Mouse (Mus musculus) MEL (cell line): ENCODE measurements at regions not wholly inside any gene's neighbourhood (a gene's known extent, or its start where the extent isn't known, plus 50 kb on each side); places are given as distances from the start of the nearest gene placed in this dataset.

Experiments
- CTCF ChIP-seq, 3 experiments: IDR thresholded peaks in 2 of 3; conservative IDR thresholded peaks in 1 of 3; 2 replicates each; pipeline ENCODE4 v1.5.1; 2011 to 2012; ENCODE audit warnings: low read length in 3 of 3, low read depth in 2 of 3, mild to moderate bottlenecking in 2 of 3, improper control_type of control experiment in 1 of 3, inconsistent platforms in 1 of 3, mixed read lengths in 1 of 3, moderate library complexity in 1 of 3; ENCODE audit not compliant: control insufficient read depth in 1 of 3, insufficient read depth in 1 of 3, poor library complexity in 1 of 3, severe bottlenecking in 1 of 3
- E2F4 ChIP-seq: IDR thresholded peaks from 2 replicates; pipeline ENCODE4 v1.6.1; 2011; ENCODE audit warnings: low read depth, low read length, improper control_type of control experiment, borderline replicate concordance
- EP300 ChIP-seq, 2 experiments: IDR thresholded peaks; 2 replicates each; pipeline ENCODE4 v1.6.1; 2011; ENCODE audit warnings: improper control_type of control experiment in 2 of 2, low read length in 2 of 2, low read depth in 1 of 2, mild to moderate bottlenecking in 1 of 2
- ETS1 ChIP-seq: IDR thresholded peaks from 2 replicates; pipeline ENCODE4 v1.6.1; 2012; ENCODE audit warnings: low read depth, mild to moderate bottlenecking, inconsistent platforms, low read length, improper control_type of control experiment, moderate library complexity
- GATA1 ChIP-seq: IDR thresholded peaks from 2 replicates; pipeline ENCODE4 v1.6.1; 2011; ENCODE audit warnings: low read depth, low read length, improper control_type of control experiment
- HCFC1 ChIP-seq: IDR thresholded peaks from 2 replicates; pipeline ENCODE4 v1.6.1; 2012; ENCODE audit warnings: low read depth, mild to moderate bottlenecking, inconsistent platforms, low read length, improper control_type of control experiment, moderate library complexity
- JUND ChIP-seq: IDR thresholded peaks from 2 replicates; pipeline ENCODE4 v1.6.1; 2011; ENCODE audit warnings: low read depth, mild to moderate bottlenecking, improper control_type of control experiment, low read length
- KAT2A ChIP-seq: conservative IDR thresholded peaks from 2 replicates; pipeline ENCODE4 v1.6.1; 2012; ENCODE audit warnings: low read depth, low read length, improper control_type of control experiment, inconsistent platforms
- POLR2A ChIP-seq, 2 experiments: IDR thresholded peaks; 2 replicates each; pipeline ENCODE4 v1.6.1; 2011 to 2012; ENCODE audit warnings: low read length in 2 of 2, mild to moderate bottlenecking in 2 of 2, control low read depth in 1 of 2, improper control_type of control experiment in 1 of 2, low read depth in 1 of 2, moderate library complexity in 1 of 2; ENCODE audit not compliant: control insufficient read depth in 1 of 2, insufficient read depth in 1 of 2, poor library complexity in 1 of 2
- POLR2AphosphoS5 ChIP-seq: IDR thresholded peaks from 2 replicates; pipeline ENCODE4 v1.6.1; 2012; ENCODE audit warnings: low read depth, borderline replicate concordance, mild to moderate bottlenecking, inconsistent platforms, low read length, moderate library complexity, mixed read lengths
- RCOR1 ChIP-seq: IDR thresholded peaks from 2 replicates; pipeline ENCODE4 v1.6.1; 2012; ENCODE audit warnings: low read depth, mild to moderate bottlenecking, inconsistent platforms, low read length, improper control_type of control experiment
- ZMIZ1 ChIP-seq: IDR thresholded peaks from 2 replicates; pipeline ENCODE4 v1.6.1; 2012; ENCODE audit warnings: low read depth, mild to moderate bottlenecking, inconsistent platforms, low read length, improper control_type of control experiment, moderate library complexity

DNA sequence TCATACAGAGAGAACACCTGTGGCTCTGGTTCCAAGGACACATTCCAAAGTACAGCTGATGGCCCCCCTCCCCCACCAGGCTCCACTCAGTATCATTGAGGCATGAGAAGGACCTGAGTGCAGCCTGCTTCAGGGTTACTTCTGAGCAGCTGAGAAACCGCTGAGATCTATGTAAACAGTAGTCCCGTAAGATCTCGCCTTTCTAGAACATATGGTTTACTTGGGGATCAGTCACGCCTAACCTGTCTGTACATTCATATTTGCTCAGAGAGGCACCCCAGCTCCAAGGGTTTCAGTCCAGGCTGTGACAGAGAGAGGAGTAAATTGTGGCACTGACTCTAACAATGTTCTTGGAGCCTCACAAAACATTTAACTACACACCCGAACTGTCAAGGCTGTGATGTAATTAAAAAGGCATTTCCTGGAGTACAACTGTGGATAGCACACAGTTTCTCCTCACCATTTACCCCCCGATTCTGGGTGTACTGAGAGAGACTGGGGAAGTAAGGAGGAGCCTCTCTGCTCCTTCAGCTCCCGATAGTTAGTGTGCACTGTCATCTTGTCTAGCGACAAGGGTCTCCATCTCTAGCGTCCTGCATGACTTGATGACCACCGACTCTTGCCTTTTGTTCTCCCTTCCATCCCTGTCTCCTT lies 155.7 kb downstream of the Dad1 start:
- TF ChIP-seq GATA1 = no peak
- TF ChIP-seq CTCF (IDR thresholded peaks at IDR 0.05 in 2 of 3, conservative IDR thresholded peaks at IDR 0.05 in 1 of 3; ENCODE audit: control insufficient read depth in 1 of 3, insufficient read depth in 1 of 3, low read depth in 2 of 3, low read length in 3 of 3, poor library complexity in 1 of 3, severe bottlenecking in 1 of 3) = no peak
- no peak for TF ChIP-seq POLR2AphosphoS5
- TF ChIP-seq JUND = no peak
- no peak for TF ChIP-seq KAT2A
- TF ChIP-seq ETS1 = no peak
- TF ChIP-seq RCOR1 = no peak
- TF ChIP-seq ZMIZ1 = no peak
- no peak for TF ChIP-seq POLR2A (IDR thresholded peaks at IDR 0.05; ENCODE audit: control insufficient read depth in 1 of 2, insufficient read depth in 1 of 2, low read depth in 1 of 2, low read length in 2 of 2, poor library complexity in 1 of 2)
- no peak for TF ChIP-seq EP300 (IDR thresholded peaks at IDR 0.05; ENCODE audit: low read depth in 1 of 2, low read length in 2 of 2)
- TF ChIP-seq E2F4 = no peak
- TF ChIP-seq HCFC1 = no peak
